Mouse (Mus musculus) CH12F3 (cell line): ENCODE measurements around the gene Gm11733.

ENCODE experiments used
- in situ Hi-C: fragments of 300-500 bp; cut with MboI; formaldehyde crosslinking; loops from 2 replicates; pipeline ENCODE4 v1.14.3; 2020; ENCODE audit warnings: low sequenced_read_pairs

Gm11733 gene

DNA sequence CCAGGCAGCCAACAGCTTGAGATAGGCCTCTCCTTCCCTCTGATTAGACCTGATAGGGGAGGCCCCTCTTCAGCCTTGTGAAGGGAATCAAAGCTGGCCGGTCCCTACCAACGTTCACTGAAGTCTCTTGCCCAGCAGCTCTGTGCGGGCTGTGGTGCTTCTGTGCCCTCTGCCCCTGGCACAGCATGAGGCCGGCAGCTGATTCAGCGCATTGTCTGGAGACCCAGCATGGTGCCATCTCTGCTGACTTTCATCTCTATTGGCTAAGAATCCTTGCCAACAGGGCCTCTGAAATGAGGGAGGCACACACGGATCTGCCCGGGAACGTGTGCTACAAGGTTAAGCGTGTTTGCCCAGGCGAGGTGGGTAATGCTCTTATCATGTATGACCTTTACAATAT is 48.2 kb downstream of the Gm11733 start:
- in situ Hi-C loops = no loop called here

DNA sequence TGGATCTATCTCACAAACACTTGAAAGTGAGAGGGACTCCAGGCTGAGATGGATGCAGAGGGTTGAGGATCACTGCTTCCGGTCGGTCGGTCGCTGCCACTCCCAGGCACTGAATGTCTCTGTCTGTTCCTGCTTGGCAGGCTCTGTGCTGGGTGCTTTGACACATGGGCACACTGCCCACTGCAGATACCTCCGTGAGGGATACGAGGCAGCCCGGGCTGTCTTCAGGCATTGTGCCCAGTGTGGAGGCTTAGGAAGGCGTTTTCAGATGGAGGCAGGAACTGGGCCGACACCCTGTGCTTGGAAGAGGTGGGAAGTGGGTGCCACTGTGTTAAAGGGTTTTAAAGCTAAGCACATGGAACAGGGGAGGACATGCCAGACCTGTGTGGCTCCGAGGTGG is 50.7 kb downstream of the Gm11733 start:
- in situ Hi-C loops = no loop called here

DNA sequence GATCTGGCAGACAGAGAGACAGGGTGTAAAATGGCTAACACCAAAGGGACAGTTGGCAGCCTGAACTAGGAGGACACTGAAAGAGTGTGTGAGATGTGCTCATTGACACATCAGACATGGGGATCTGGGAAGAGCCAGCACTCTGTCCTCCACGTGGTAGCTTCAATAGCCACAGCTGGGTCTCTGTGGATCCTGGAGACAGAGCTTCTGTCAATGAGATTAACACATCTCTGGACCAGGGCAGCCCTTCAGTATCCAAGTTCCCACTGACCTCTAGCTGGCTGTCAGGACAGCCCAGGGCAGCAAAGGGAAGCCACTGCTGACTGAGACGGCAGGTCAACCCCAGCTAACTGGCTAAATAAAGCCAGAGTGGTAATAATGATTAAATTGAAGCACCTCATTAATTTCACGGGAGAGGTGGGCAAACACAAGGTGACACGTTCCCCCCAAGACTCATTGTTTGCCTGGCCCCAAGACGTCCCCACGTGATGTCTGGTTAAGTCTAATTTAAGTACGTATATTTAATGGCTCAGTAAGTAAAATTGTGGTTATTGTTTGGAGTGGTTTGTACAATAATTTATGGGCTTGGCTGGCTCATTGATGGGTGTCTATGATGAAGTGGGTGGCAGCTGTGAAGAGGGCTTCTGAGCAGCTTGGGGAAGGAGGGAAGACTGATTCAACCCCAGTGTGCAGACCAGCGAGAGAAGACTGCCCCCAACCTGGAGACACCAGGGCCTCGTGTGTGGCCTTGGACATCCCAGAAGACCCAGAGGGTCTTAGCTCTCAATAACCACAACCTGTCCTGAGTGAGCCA is 51.5 kb downstream of the Gm11733 start:
- in situ Hi-C loops = no loop called here

DNA sequence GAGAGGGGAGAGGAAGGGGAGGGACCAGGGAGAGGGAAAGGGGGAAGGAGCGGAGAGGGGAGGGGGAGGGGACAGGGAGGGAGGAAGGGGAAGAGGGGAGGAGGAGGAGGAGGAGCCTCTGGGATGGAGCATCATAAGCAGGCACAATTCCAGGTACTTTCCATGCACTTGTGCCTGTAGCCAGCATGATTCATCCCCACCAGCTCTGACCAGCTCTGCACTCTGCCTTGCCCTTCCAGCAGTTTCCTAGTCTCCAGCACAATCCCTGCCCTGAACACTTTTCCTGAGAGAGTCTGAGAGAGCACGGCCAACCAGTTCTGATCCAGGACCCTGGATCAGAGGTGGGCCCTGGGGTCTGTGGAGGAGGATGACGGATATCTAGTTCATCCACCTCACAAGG is 52.4 kb downstream of the Gm11733 start:
- in situ Hi-C loops = no loop called here
